Mouse (Mus musculus): ENCODE measurements around the gene Thoc6. TPM values are rescaled to one million over a fixed set of nuclear protein-coding genes. Genes with fewer than 3 reads are reported as not detected.
A peak's percentile ranks its signal among the peaks of the same experiment; 100 is the strongest.

The Thoc6 gene
- 1 to 10 TPM; 9.6 to 9.7 TPM for total RNA-seq (2021)
- 14.4 and 15.3 TPM in 2 replicates for polyA plus RNA-seq (2012; rRNA removed)
- long read RNA-seq, transcript Thoc6-201 (13 exons, 1,504 nt) = major isoform, 5 of 10 reads
- long read RNA-seq, partial matches to known transcripts = 0 of 10 reads
- long read RNA-seq, other reads (novel, unspliced or antisense) = 0 of 10 reads

GRCm38 (mm10) chr17:23673424-23674073, at the start of gene Thoc6, which contains the start of gene Hcfc1r1:
Thoc6 (minus strand) TSS chr17:23673882.
Hcfc1r1 (plus strand) TSS chr17:23673596.
- TF ChIP-seq CTCF (IDR thresholded peaks at IDR 0.05) (no peak), POLR2A (IDR thresholded peaks at IDR 0.05; ENCODE audit: insufficient read depth, low read depth, low read length) (peak; percentile 73), EP300 (IDR thresholded peaks at IDR 0.05; ENCODE audit: insufficient read depth, low read depth, low read length) (peak; percentile 70)
- DNase-seq = peak; percentile 92 to 95

GRCm38 (mm10) chr17:23722376-23723125, 48.9 kb upstream of the Thoc6 start, which contains the start of gene 1520401A03Rik:
1520401A03Rik (minus strand) TSS chr17:23722783.
- Histone ChIP-seq H3K4me3 (no peak within 1 kb of the TSS), H3K27me3 (ENCODE audit: control insufficient read depth, insufficient read depth, low read length) (no peaks in the 10 kb centered on the region), H3K9ac (ENCODE audit: low read depth, low read length) (no peak within 1 kb of the TSS), H3K79me2 (replicated peaks; ENCODE audit: control insufficient read depth, insufficient read depth, low read length) (no peaks in the 10 kb centered on the region), H3K36me3 (ENCODE audit: control insufficient read depth, insufficient read depth, low read length) (no peaks in the 10 kb centered on the region), H3K27ac (no peak within 1 kb of the TSS), H3K4me1 (ENCODE audit: control insufficient read depth, insufficient read depth, low read length) (peaks cover 3% of the 10 kb centered on the region)
- WGBS = 65% methylated on average over 7 of the region's 7 CpGs
- TF ChIP-seq EP300 (IDR thresholded peaks at IDR 0.05; ENCODE audit: insufficient read depth, low read depth, low read length) (no peak), POLR2A (IDR thresholded peaks at IDR 0.05; ENCODE audit: insufficient read depth, low read depth, low read length) (no peak), CTCF (IDR thresholded peaks at IDR 0.05) (no peak)
- DNase-seq = no peak
- intact Hi-C loops (cut with DNase I) = no loop called here

More at GRCm38 (mm10) chr17:23673424-23674073, at the start of gene Thoc6, which contains the start of gene Hcfc1r1:
- H3K79me2 ChIP-seq (replicated peaks; ENCODE audit: control insufficient read depth, insufficient read depth, low read length) = no peaks in the 10 kb centered on the region
- WGBS = under 1% methylated on average over 45 of the region's 45 CpGs
- intact Hi-C loops (cut with DNase I) = no loop called here
- peak within 1 kb of the TSS; percentile 80 for H3K9ac ChIP-seq (ENCODE audit: low read depth, low read length)
- H3K4me3 ChIP-seq = peak within 1 kb of the TSS; percentile 67
- no peaks in the 10 kb centered on the region for H3K36me3 ChIP-seq (ENCODE audit: control insufficient read depth, insufficient read depth, low read length)
- H3K27me3 ChIP-seq (ENCODE audit: control insufficient read depth, insufficient read depth, low read length) = no peaks in the 10 kb centered on the region
- peaks cover 2% of the 10 kb centered on the region for H3K4me1 ChIP-seq (ENCODE audit: control insufficient read depth, insufficient read depth, low read length)
- H3K27ac ChIP-seq = peak within 1 kb of the TSS; percentile 93

- no peak for DNase-seq
- Histone ChIP-seq H3K9ac (ENCODE audit: low read depth, low read length) (no peak overlapping the region), H3K4me1 (ENCODE audit: control insufficient read depth, insufficient read depth, low read length) (peaks cover 3% of the 10 kb centered on the region), H3K36me3 (ENCODE audit: control insufficient read depth, insufficient read depth, low read length) (no peaks in the 10 kb centered on the region), H3K27me3 (ENCODE audit: control insufficient read depth, insufficient read depth, low read length) (no peaks in the 10 kb centered on the region), H3K27ac (no peak overlapping the region), H3K4me3 (no peak overlapping the region), H3K79me2 (replicated peaks; ENCODE audit: control insufficient read depth, insufficient read depth, low read length) (no peaks in the 10 kb centered on the region)
- intact Hi-C loops (cut with DNase I) = no loop called here
- 93% methylated on average over 2 of the region's 2 CpGs for WGBS
- TF ChIP-seq EP300 (IDR thresholded peaks at IDR 0.05; ENCODE audit: insufficient read depth, low read depth, low read length) (no peak), CTCF (IDR thresholded peaks at IDR 0.05) (no peak), POLR2A (IDR thresholded peaks at IDR 0.05; ENCODE audit: insufficient read depth, low read depth, low read length) (no peak)
These were observed 48.2 kb upstream of the Thoc6 start for GRCm38 (mm10) chr17:23721886-23722285.

GRCm38 (mm10) chr17:23719455-23719854, 45.8 kb upstream of the Thoc6 start:
- H3K36me3 ChIP-seq (ENCODE audit: control insufficient read depth, insufficient read depth, low read length) = no peaks in the 10 kb centered on the region
- TF ChIP-seq CTCF (IDR thresholded peaks at IDR 0.05) (no peak), POLR2A (IDR thresholded peaks at IDR 0.05; ENCODE audit: insufficient read depth, low read depth, low read length) (no peak), EP300 (IDR thresholded peaks at IDR 0.05; ENCODE audit: insufficient read depth, low read depth, low read length) (no peak)
- intact Hi-C loops (cut with DNase I) = no loop called here

GRCm38 (mm10) chr17:23717003-23717402, 43.3 kb upstream of the Thoc6 start:
- Histone ChIP-seq H3K9ac (ENCODE audit: low read depth, low read length) (no peak overlapping the region), H3K36me3 (ENCODE audit: control insufficient read depth, insufficient read depth, low read length) (no peaks in the 10 kb centered on the region), H3K4me3 (no peak overlapping the region), H3K27ac (no peak overlapping the region), H3K4me1 (ENCODE audit: control insufficient read depth, insufficient read depth, low read length) (no peaks in the 10 kb centered on the region), H3K79me2 (replicated peaks; ENCODE audit: control insufficient read depth, insufficient read depth, low read length) (no peaks in the 10 kb centered on the region), H3K27me3 (ENCODE audit: control insufficient read depth, insufficient read depth, low read length) (no peaks in the 10 kb centered on the region)
- no peak for DNase-seq
- TF ChIP-seq CTCF (IDR thresholded peaks at IDR 0.05) (no peak), EP300 (IDR thresholded peaks at IDR 0.05; ENCODE audit: insufficient read depth, low read depth, low read length) (no peak), POLR2A (IDR thresholded peaks at IDR 0.05; ENCODE audit: insufficient read depth, low read depth, low read length) (no peak)
- intact Hi-C loops (cut with DNase I) = no loop called here
- 56% methylated on average over 2 of the region's 2 CpGs for WGBS

More at GRCm38 (mm10) chr17:23719455-23719854, 45.8 kb upstream of the Thoc6 start:
- 29% methylated on average over 1 of the region's 1 CpGs for WGBS
- no peaks in the 10 kb centered on the region for H3K27me3 ChIP-seq (ENCODE audit: control insufficient read depth, insufficient read depth, low read length)
- no peaks in the 10 kb centered on the region for H3K79me2 ChIP-seq (replicated peaks; ENCODE audit: control insufficient read depth, insufficient read depth, low read length)
- no peaks in the 10 kb centered on the region for H3K4me1 ChIP-seq (ENCODE audit: control insufficient read depth, insufficient read depth, low read length)
- no peak for DNase-seq
- H3K9ac ChIP-seq (ENCODE audit: low read depth, low read length) = no peak overlapping the region
- H3K4me3 ChIP-seq = no peak overlapping the region
- no peak overlapping the region for H3K27ac ChIP-seq

Measured in heart, adult 2 months (tissue).